Mouse (Mus musculus): Measurements from ENCODE around the gene Gab2.

GRCm38 (mm10) chr7:97314646-97315045 lies 233.3 kb downstream of the Gab2 start:
- TF ChIP-seq CTCF (IDR thresholded peaks at IDR 0.05; ENCODE audit: low read depth) (no peak), EP300 (optimal IDR thresholded peaks at IDR 0.05) (no peak)
